Mouse (Mus musculus): Measurements from ENCODE around the gene Sec1. TPM values are rescaled to one million over a fixed set of nuclear protein-coding genes. Genes with fewer than 3 reads are reported as not detected.

Gene Sec1
- polyA plus RNA-seq, 2 experiments, result 0.92 to 1.7 TPM

GRCm38 (mm10) chr7:45628364-45629294 is 65.6 kb downstream of the Sec1 start:
- no peaks in the 10 kb centered on the region for H3K9me3 ChIP-seq (ENCODE audit: control insufficient read depth, low read length)
- peak overlapping the region; percentile 80 for H3K9ac ChIP-seq (ENCODE audit: low read depth, low read length, severe bottlenecking)
- ATAC-seq (ENCODE audit: low FRiP score, low read depth) (peak; percentile 86), DNase-seq (ENCODE audit: low spot score) (peak; percentile 83)
- no peaks in the 10 kb centered on the region for H3K36me3 ChIP-seq (ENCODE audit: control insufficient read depth, insufficient read depth, low read length)
- 0 out of 2 replicates have a peak, but pooled peaks have one; percentile 61 for TF ChIP-seq POLR2A (IDR thresholded peaks at IDR 0.05; ENCODE audit: borderline replicate concordance, extremely low read depth, insufficient read depth, insufficient read length)
- H3K4me1 ChIP-seq (ENCODE audit: control insufficient read depth, insufficient read depth, low read length), result peaks cover 6% of the 10 kb centered on the region; the same call in 1 of the 2 replicates
- peak overlapping the region; percentile 62 for H3K4me3 ChIP-seq (replicated peaks; ENCODE audit: low read length)
- 2% methylated on average over 88 of the region's 105 CpGs for WGBS
- H3K27ac ChIP-seq (replicated peaks; ENCODE audit: low read depth, low read length), result peak overlapping the region; percentile 65; the same call in 1 of the 2 replicates
- H3K27me3 ChIP-seq (ENCODE audit: control insufficient read depth, insufficient read depth, low read length), result no peaks in the 10 kb centered on the region
- H3K4me2 ChIP-seq (replicated peaks; ENCODE audit: low read depth, low read length, severe bottlenecking), result peak overlapping the region; percentile 99

Other genes with a start within 250 kb of the Sec1 start
Only the 30 nearest of the 34 such genes appear.
- 0.82 and 1.3 TPM in 2 replicates for gene Tulp2, start 212.5 kb downstream of the Sec1 start, polyA plus RNA-seq (2012; rRNA removed)
- 1.2 and 2.0 TPM in 2 replicates for gene Tulp2, start 212.5 kb downstream of the Sec1 start, polyA plus RNA-seq (2014; fragmentation: Nextera tagmentation; extraction: Ambion mirVana)
- not detected in 2 replicates for gene Gm45808, start 207.6 kb downstream of the Sec1 start, polyA plus RNA-seq (2012; rRNA removed)
- gene Gm45808, start 207.6 kb downstream of the Sec1 start, polyA plus RNA-seq (2014; fragmentation: Nextera tagmentation; extraction: Ambion mirVana), result not detected in 2 replicates
- gene Dhdh, start 205.6 kb downstream of the Sec1 start, polyA plus RNA-seq (2012; rRNA removed), result 2.4 and 2.9 TPM in 2 replicates
- gene Dhdh, start 205.6 kb downstream of the Sec1 start, polyA plus RNA-seq (2014; fragmentation: Nextera tagmentation; extraction: Ambion mirVana), result 2.0 and 2.6 TPM in 2 replicates
- gene Nucb1, start 184.0 kb downstream of the Sec1 start, polyA plus RNA-seq (2012; rRNA removed), result 293 and 299 TPM in 2 replicates
- 239 and 254 TPM in 2 replicates for gene Nucb1, start 184.0 kb downstream of the Sec1 start, polyA plus RNA-seq (2014; fragmentation: Nextera tagmentation; extraction: Ambion mirVana)
- gene Ppp1r15a, start 168.1 kb downstream of the Sec1 start, polyA plus RNA-seq (2012; rRNA removed), result 27.5 and 29.8 TPM in 2 replicates
- 21.2 and 22.1 TPM in 2 replicates for gene Ppp1r15a, start 168.1 kb downstream of the Sec1 start, polyA plus RNA-seq (2014; fragmentation: Nextera tagmentation; extraction: Ambion mirVana)
- 13.1 and 17.2 TPM in 2 replicates for gene Plekha4, start 168.1 kb downstream of the Sec1 start, polyA plus RNA-seq (2012; rRNA removed)
- 4.3 and 4.6 TPM in 2 replicates for gene Plekha4, start 168.1 kb downstream of the Sec1 start, polyA plus RNA-seq (2014; fragmentation: Nextera tagmentation; extraction: Ambion mirVana)
- gene Hsd17b14, start 139.5 kb downstream of the Sec1 start, polyA plus RNA-seq (2012; rRNA removed), result 1.1 and 1.2 TPM in 2 replicates
- gene Hsd17b14, start 139.5 kb downstream of the Sec1 start, polyA plus RNA-seq (2014; fragmentation: Nextera tagmentation; extraction: Ambion mirVana), result 0.44 and 0.92 TPM in 2 replicates
- 67.6 and 71.5 TPM in 2 replicates for gene Bcat2, start 124.2 kb downstream of the Sec1 start, polyA plus RNA-seq (2012; rRNA removed)
- gene Bcat2, start 124.2 kb downstream of the Sec1 start, polyA plus RNA-seq (2014; fragmentation: Nextera tagmentation; extraction: Ambion mirVana), result 57.2 and 60.4 TPM in 2 replicates
- gene Fgf21, start 78.9 kb downstream of the Sec1 start, polyA plus RNA-seq (2012; rRNA removed), result 0.58 and 0.73 TPM in 2 replicates
- 0.43 and 0.66 TPM in 2 replicates for gene Fgf21, start 78.9 kb downstream of the Sec1 start, polyA plus RNA-seq (2014; fragmentation: Nextera tagmentation; extraction: Ambion mirVana)
- gene Fut1, start 77.1 kb downstream of the Sec1 start, polyA plus RNA-seq (2012; rRNA removed), result 1.0 and 1.9 TPM in 2 replicates
- gene Fut1, start 77.1 kb downstream of the Sec1 start, polyA plus RNA-seq (2014; fragmentation: Nextera tagmentation; extraction: Ambion mirVana), result 1.2 and 1.8 TPM in 2 replicates
- gene Izumo1, start 72.6 kb downstream of the Sec1 start, polyA plus RNA-seq (2012; rRNA removed), result 0.33 and 0.43 TPM in 2 replicates
- 0.39 TPM in 1 of 2 replicates, not detected in the other for gene Izumo1, start 72.6 kb downstream of the Sec1 start, polyA plus RNA-seq (2014; fragmentation: Nextera tagmentation; extraction: Ambion mirVana)
- gene Rasip1, start 66.9 kb downstream of the Sec1 start, polyA plus RNA-seq (2012; rRNA removed), result 14.1 and 16.7 TPM in 2 replicates
- gene Rasip1, start 66.9 kb downstream of the Sec1 start, polyA plus RNA-seq (2014; fragmentation: Nextera tagmentation; extraction: Ambion mirVana), result 11.0 and 11.8 TPM in 2 replicates
- gene Mamstr, start 54.4 kb downstream of the Sec1 start, polyA plus RNA-seq (2012; rRNA removed), result 34.6 and 43.9 TPM in 2 replicates
- gene Mamstr, start 54.4 kb downstream of the Sec1 start, polyA plus RNA-seq (2014; fragmentation: Nextera tagmentation; extraction: Ambion mirVana), result 15.7 and 19.8 TPM in 2 replicates
- gene Fut2, start 28.0 kb downstream of the Sec1 start, polyA plus RNA-seq (2012; rRNA removed), result 1.1 and 1.4 TPM in 2 replicates
- gene Fut2, start 28.0 kb downstream of the Sec1 start, polyA plus RNA-seq (2014; fragmentation: Nextera tagmentation; extraction: Ambion mirVana), result 2.2 and 2.9 TPM in 2 replicates
- 1.3 and 2.1 TPM in 2 replicates for gene Ntn5, start 10.4 kb downstream of the Sec1 start, polyA plus RNA-seq (2012; rRNA removed)
- 0.59 and 0.86 TPM in 2 replicates for gene Ntn5, start 10.4 kb downstream of the Sec1 start, polyA plus RNA-seq (2014; fragmentation: Nextera tagmentation; extraction: Ambion mirVana)
- 34.1 and 46.4 TPM in 2 replicates for gene Car11, start 5.4 kb upstream of the Sec1 start, polyA plus RNA-seq (2012; rRNA removed)
- 9.5 and 10.6 TPM in 2 replicates for gene Car11, start 5.4 kb upstream of the Sec1 start, polyA plus RNA-seq (2014; fragmentation: Nextera tagmentation; extraction: Ambion mirVana)
- gene Dbp, start 10.7 kb upstream of the Sec1 start, polyA plus RNA-seq (2012; rRNA removed), result 15.1 and 16.8 TPM in 2 replicates
- gene Dbp, start 10.7 kb upstream of the Sec1 start, polyA plus RNA-seq (2014; fragmentation: Nextera tagmentation; extraction: Ambion mirVana), result 7.0 and 8.9 TPM in 2 replicates
- gene Rpl18, start 21.1 kb upstream of the Sec1 start, polyA plus RNA-seq (2012; rRNA removed), result 1,056 and 1,196 TPM in 2 replicates
- 1,210 and 1,246 TPM in 2 replicates for gene Rpl18, start 21.1 kb upstream of the Sec1 start, polyA plus RNA-seq (2014; fragmentation: Nextera tagmentation; extraction: Ambion mirVana)
- 36.9 and 48.5 TPM in 2 replicates for gene Sphk2, start 23.6 kb upstream of the Sec1 start, polyA plus RNA-seq (2012; rRNA removed)
- gene Sphk2, start 23.6 kb upstream of the Sec1 start, polyA plus RNA-seq (2014; fragmentation: Nextera tagmentation; extraction: Ambion mirVana), result 27.5 and 29.2 TPM in 2 replicates
- 0.92 and 0.95 TPM in 2 replicates for gene Fam83e, start 26.8 kb upstream of the Sec1 start, polyA plus RNA-seq (2012; rRNA removed)
- 0.30 and 0.48 TPM in 2 replicates for gene Fam83e, start 26.8 kb upstream of the Sec1 start, polyA plus RNA-seq (2014; fragmentation: Nextera tagmentation; extraction: Ambion mirVana)
- not detected in 2 replicates for gene Spaca4, start 31.4 kb upstream of the Sec1 start, polyA plus RNA-seq (2012; rRNA removed)
- not detected in 2 replicates for gene Spaca4, start 31.4 kb upstream of the Sec1 start, polyA plus RNA-seq (2014; fragmentation: Nextera tagmentation; extraction: Ambion mirVana)
- gene Lmtk3, start 89.3 kb upstream of the Sec1 start, polyA plus RNA-seq (2012; rRNA removed), result 46.2 and 70.5 TPM in 2 replicates
- gene Lmtk3, start 89.3 kb upstream of the Sec1 start, polyA plus RNA-seq (2014; fragmentation: Nextera tagmentation; extraction: Ambion mirVana), result 1.8 and 2.8 TPM in 2 replicates
- gene Sult2b1, start 90.3 kb upstream of the Sec1 start, polyA plus RNA-seq (2012; rRNA removed), result 5.3 and 8.9 TPM in 2 replicates
- gene Sult2b1, start 90.3 kb upstream of the Sec1 start, polyA plus RNA-seq (2014; fragmentation: Nextera tagmentation; extraction: Ambion mirVana), result 19.0 and 31.7 TPM in 2 replicates
- gene Cyth2, start 120.2 kb upstream of the Sec1 start, polyA plus RNA-seq (2012; rRNA removed), result 100 and 105 TPM in 2 replicates
- 91.7 and 113 TPM in 2 replicates for gene Cyth2, start 120.2 kb upstream of the Sec1 start, polyA plus RNA-seq (2014; fragmentation: Nextera tagmentation; extraction: Ambion mirVana)
- gene Kcnj14, start 130.4 kb upstream of the Sec1 start, polyA plus RNA-seq (2012; rRNA removed), result 1.7 and 3.5 TPM in 2 replicates
- 1.1 and 1.4 TPM in 2 replicates for gene Kcnj14, start 130.4 kb upstream of the Sec1 start, polyA plus RNA-seq (2014; fragmentation: Nextera tagmentation; extraction: Ambion mirVana)
- 33.7 and 38.7 TPM in 2 replicates for gene Grwd1, start 136.5 kb upstream of the Sec1 start, polyA plus RNA-seq (2012; rRNA removed)
- 62.4 and 62.9 TPM in 2 replicates for gene Grwd1, start 136.5 kb upstream of the Sec1 start, polyA plus RNA-seq (2014; fragmentation: Nextera tagmentation; extraction: Ambion mirVana)
- 374 and 521 TPM in 2 replicates for gene Kdelr1, start 178.4 kb upstream of the Sec1 start, polyA plus RNA-seq (2012; rRNA removed)
- 140 and 163 TPM in 2 replicates for gene Kdelr1, start 178.4 kb upstream of the Sec1 start, polyA plus RNA-seq (2014; fragmentation: Nextera tagmentation; extraction: Ambion mirVana)
- gene Grin2d, start 184.0 kb upstream of the Sec1 start, polyA plus RNA-seq (2012; rRNA removed), result 4.9 and 7.4 TPM in 2 replicates
- gene Grin2d, start 184.0 kb upstream of the Sec1 start, polyA plus RNA-seq (2014; fragmentation: Nextera tagmentation; extraction: Ambion mirVana), result 0.59 and 0.61 TPM in 2 replicates
- gene Syngr4, start 202.3 kb upstream of the Sec1 start, polyA plus RNA-seq (2012; rRNA removed), result 0.49 and 0.83 TPM in 2 replicates
- 0.53 and 0.99 TPM in 2 replicates for gene Syngr4, start 202.3 kb upstream of the Sec1 start, polyA plus RNA-seq (2014; fragmentation: Nextera tagmentation; extraction: Ambion mirVana)
- gene Tmem143, start 202.5 kb upstream of the Sec1 start, polyA plus RNA-seq (2012; rRNA removed), result 17.1 and 22.7 TPM in 2 replicates
- 3.5 and 4.7 TPM in 2 replicates for gene Tmem143, start 202.5 kb upstream of the Sec1 start, polyA plus RNA-seq (2014; fragmentation: Nextera tagmentation; extraction: Ambion mirVana)